Mouse (Mus musculus): ENCODE results near the gene Pygm. TPM values are rescaled to one million over a fixed set of nuclear protein-coding genes. Genes with fewer than 3 reads are reported as not detected.
A peak's percentile ranks its signal among the peaks of the same experiment; 100 is the strongest.

Pygm gene
- 1,000 to 10,000 TPM; 7,185 to 8,344 TPM for total RNA-seq (2021)
- long read RNA-seq, experiment 1, transcript Pygm-201 (20 exons, 2,874 nt) = major isoform, 3,358 of 5,391 reads
- long read RNA-seq, experiment 1, transcript Pygm-203 (3 exons, 532 nt) = minor isoform, 19 of 5,391 reads
- long read RNA-seq, experiment 1, partial matches to known transcripts = 1,858 of 5,391 reads
- long read RNA-seq, experiment 1, other reads (novel, unspliced or antisense) = 156 of 5,391 reads
- long read RNA-seq, experiment 2, transcript Pygm-203 (3 exons, 532 nt) = minor isoform, 28 of 3,677 reads
- long read RNA-seq, experiment 2, transcript Pygm-201 (20 exons, 2,874 nt) = major isoform, 2,146 of 3,677 reads
- long read RNA-seq, experiment 2, partial matches to known transcripts = 1,353 of 3,677 reads
- long read RNA-seq, experiment 2, other reads (novel, unspliced or antisense) = 150 of 3,677 reads

- peak; percentile 96 for DNase-seq (ENCODE audit: low spot score)
Measured at GRCm38 (mm10) chr19:6384128-6384527, at the start of gene Pygm. Gene Pygm (plus strand): TSS chr19:6384399.

GRCm38 (mm10) chr19:6334673-6335457, 49.3 kb upstream of the Pygm start, which contains the start of gene Men1:
Gene Men1 (plus strand): TSS chr19:6334979.
- peak; percentile 96 for DNase-seq (ENCODE audit: low spot score)

GRCm38 (mm10) chr19:6335458-6335827, 48.8 kb upstream of the Pygm start:
- DNase-seq (ENCODE audit: low spot score) = no peak

- no peak for DNase-seq (ENCODE audit: low spot score)
Measured at GRCm38 (mm10) chr19:6336920-6337319, 47.3 kb upstream of the Pygm start.

- DNase-seq (ENCODE audit: low spot score) = no peak
Measured at GRCm38 (mm10) chr19:6338171-6338570, 46.0 kb upstream of the Pygm start.

GRCm38 (mm10) chr19:6338716-6339115, 45.5 kb upstream of the Pygm start:
- no peak for DNase-seq (ENCODE audit: low spot score)

GRCm38 (mm10) chr19:6339191-6339590, 45.0 kb upstream of the Pygm start:
- DNase-seq (ENCODE audit: low spot score) = no peak

GRCm38 (mm10) chr19:6339890-6340504, 44.2 kb upstream of the Pygm start:
- peak; percentile 23 for DNase-seq (ENCODE audit: low spot score)

- peak; percentile 84 for DNase-seq (ENCODE audit: low spot score)
Measured at GRCm38 (mm10) chr19:6340524-6341452, 43.4 kb upstream of the Pygm start, which contains the start of gene Map4k2. Gene Map4k2 (plus strand): TSS chr19:6341135.

GRCm38 (mm10) chr19:6341453-6342077, 42.6 kb upstream of the Pygm start:
- no peak for DNase-seq (ENCODE audit: low spot score)

- DNase-seq (ENCODE audit: low spot score) = no peak
Measured at GRCm38 (mm10) chr19:6342276-6342933, 41.8 kb upstream of the Pygm start.

- DNase-seq (ENCODE audit: low spot score) = no peak
Measured at GRCm38 (mm10) chr19:6343066-6343925, 40.9 kb upstream of the Pygm start.

GRCm38 (mm10) chr19:6343996-6344395, 40.2 kb upstream of the Pygm start:
- DNase-seq (ENCODE audit: low spot score) = no peak

GRCm38 (mm10) chr19:6346023-6346422, 38.2 kb upstream of the Pygm start:
- no peak for DNase-seq (ENCODE audit: low spot score)

GRCm38 (mm10) chr19:6346661-6347060, 37.5 kb upstream of the Pygm start:
- DNase-seq (ENCODE audit: low spot score) = no peak

- DNase-seq (ENCODE audit: low spot score) = no peak
Measured at GRCm38 (mm10) chr19:6347615-6348014, 36.6 kb upstream of the Pygm start.

GRCm38 (mm10) chr19:6348717-6349116, 35.5 kb upstream of the Pygm start:
- no peak for DNase-seq (ENCODE audit: low spot score)

- DNase-seq (ENCODE audit: low spot score) = no peak
Measured at GRCm38 (mm10) chr19:6349215-6349983, 34.8 kb upstream of the Pygm start.
